Mouse (Mus musculus) stomach, postnatal 0 days (tissue): ENCODE results near the gene Flywch2. TPM values are rescaled to one million over a fixed set of nuclear protein-coding genes. Genes with fewer than 3 reads are reported as not detected.

Experiments used
- ATAC-seq: fragments of 200-750 bp; cut with Nextera tagmentation; 2 replicates; pipeline ENCODE4 v1.8.0; 2017; ENCODE audit not compliant: low FRiP score, low TSS enrichment
- DNase-seq: peaks from one replicate; pipeline ENCODE4 v3.0.0-alpha.2; 2016; ENCODE audit warnings: low spot score
- H3K27ac ChIP-seq: fragments of 300-500 bp; sonication (generic); replicated peaks from 2 replicates; pipeline ENCODE4 v1.5.1; 2014; ENCODE audit warnings: mild to moderate bottlenecking, control low read depth
- H3K27me3 ChIP-seq: fragments of 300-500 bp; sonication (generic); 2 replicates; pipeline ENCODE4 v1.6.1; 2014; ENCODE audit warnings: low read length; ENCODE audit not compliant: control insufficient read depth, insufficient read depth
- H3K36me3 ChIP-seq: fragments of 300-500 bp; sonication (generic); 2 replicates; pipeline ENCODE4 v1.6.1; 2014; ENCODE audit warnings: low read length, mixed read lengths; ENCODE audit not compliant: control insufficient read depth, insufficient read depth
- H3K4me1 ChIP-seq: fragments of 300-500 bp; sonication (generic); replicated peaks from 2 replicates; pipeline ENCODE4 v1.6.1; 2014; ENCODE audit warnings: antibody characterized with exemption; ENCODE audit not compliant: control insufficient read depth, insufficient read depth
- H3K4me2 ChIP-seq: fragments of 300-500 bp; sonication (generic); replicated peaks from 2 replicates; pipeline ENCODE4 v1.6.1; 2014; ENCODE audit warnings: low read depth, mild to moderate bottlenecking, control low read depth, moderate library complexity
- H3K4me3 ChIP-seq: fragments of 300-500 bp; sonication (generic); 2 replicates; pipeline ENCODE4 v1.5.1; 2014; ENCODE audit warnings: low read depth, low read length, control low read depth
- H3K9ac ChIP-seq: fragments of 300-500 bp; sonication (generic); 2 replicates; pipeline ENCODE4 v1.6.1; 2014; ENCODE audit warnings: mild to moderate bottlenecking, low read length, control low read depth, mixed read lengths
- H3K9me3 ChIP-seq: fragments of 300-500 bp; sonication (generic); 2 replicates; pipeline ENCODE4 v1.6.1; 2016; ENCODE audit warnings: low read length; ENCODE audit not compliant: control insufficient read depth
- CTCF ChIP-seq: IDR thresholded peaks from 2 replicates; pipeline ENCODE4 v1.5.1; 2016; ENCODE audit warnings: antibody characterized with exemption, low read depth, mild to moderate bottlenecking, moderate library complexity
- EP300 ChIP-seq: optimal IDR thresholded peaks from 2 replicates; pipeline ENCODE3; 2016; ENCODE audit warnings: antibody characterized with exemption
- WGBS: fragments of 180-500 bp; shearing (Covaris S2); extraction: QIAGEN DNeasy Blood & Tissue Kit; methylation state at CpG from one replicate; pipeline ENCODE4 v1.1.7; 2014; 5-methylcytosine and 5-hydroxymethylcytosine counted together
- polyA plus RNA-seq: library from polyadenylated mRNA; unstranded; fragments of >200 nt; fragmentation: Nextera tagmentation; extraction: Ambion mirVana; gene quantifications from 2 replicates; pipeline ENCODE4 v1.2.1, GENCODE M21; 2015

Gene Flywch2
- polyA plus RNA-seq, 1 experiment from 2014 or later: 15.9 TPM

GRCm38 (mm10) chr17:23770493-23770892 is 15.4 kb downstream of the Flywch2 start:
- Histone ChIP-seq H3K4me3 (peak overlapping the region; percentile 66), H3K36me3 (peaks cover 2% of the 10 kb centered on the region; the same call in 1 of the 2 replicates), H3K27ac (no peak overlapping the region), H3K4me1 (no peaks in the 10 kb centered on the region), H3K27me3 (no peaks in the 10 kb centered on the region), H3K9me3 (no peaks in the 10 kb centered on the region), H3K4me2 (peak overlapping the region; percentile 80), H3K9ac (no peak overlapping the region; the same call in 1 of the 2 replicates)
- ATAC-seq (no peak), DNase-seq (no peak)
- 37% methylated on average over 2 of the region's 2 CpGs for WGBS
- TF ChIP-seq CTCF: no peak
- TF ChIP-seq EP300: no peak

- H3K9ac ChIP-seq: no peak overlapping the region
- no peaks in the 10 kb centered on the region for H3K4me1 ChIP-seq
- H3K36me3 ChIP-seq: peaks cover 10% of the 10 kb centered on the region; the same call in 1 of the 2 replicates
- H3K27me3 ChIP-seq: no peaks in the 10 kb centered on the region
- H3K4me3 ChIP-seq: no peak overlapping the region
- DNase-seq: no peak
- WGBS: 91% methylated on average over 11 of the region's 11 CpGs
- H3K9me3 ChIP-seq: no peaks in the 10 kb centered on the region
- H3K27ac ChIP-seq: no peak overlapping the region
- TF ChIP-seq EP300 (no peak), CTCF (no peak)
- no peak for ATAC-seq
- H3K4me2 ChIP-seq: no peak overlapping the region
Observed at GRCm38 (mm10) chr17:23762976-23763375, 22.9 kb downstream of the Flywch2 start.

DNA sequence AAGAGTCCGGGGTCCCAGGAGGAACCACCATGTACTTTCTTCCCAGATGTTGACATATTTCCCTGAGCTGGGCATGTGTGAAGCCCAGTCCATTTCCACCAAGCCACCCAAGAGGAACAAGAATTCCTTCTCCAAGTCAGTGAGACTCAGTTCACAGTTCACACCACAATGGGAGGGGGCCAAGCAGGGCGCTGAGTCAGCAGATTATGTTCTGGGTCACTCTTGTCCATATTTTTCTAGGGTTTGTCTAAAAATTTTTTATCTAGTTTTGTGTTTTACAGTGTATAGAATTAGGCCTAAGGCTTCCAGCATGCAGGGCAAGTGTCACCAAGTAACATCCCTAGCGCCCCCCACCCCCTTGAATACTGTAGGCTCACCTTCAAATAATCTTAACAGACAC is 24.7 kb downstream of the Flywch2 start:
- WGBS: 94% methylated on average over 3 of the region's 3 CpGs
- no peaks in the 10 kb centered on the region for H3K27me3 ChIP-seq
- H3K9ac ChIP-seq: no peak overlapping the region
- peaks cover 16% of the 10 kb centered on the region for H3K36me3 ChIP-seq
- no peak overlapping the region for H3K27ac ChIP-seq
- no peak for ATAC-seq
- H3K4me2 ChIP-seq: no peak overlapping the region
- H3K9me3 ChIP-seq: no peaks in the 10 kb centered on the region
- H3K4me3 ChIP-seq: no peak overlapping the region
- no peak for TF ChIP-seq EP300
- TF ChIP-seq CTCF: no peak
- no peaks in the 10 kb centered on the region for H3K4me1 ChIP-seq
- no peak for DNase-seq

DNA sequence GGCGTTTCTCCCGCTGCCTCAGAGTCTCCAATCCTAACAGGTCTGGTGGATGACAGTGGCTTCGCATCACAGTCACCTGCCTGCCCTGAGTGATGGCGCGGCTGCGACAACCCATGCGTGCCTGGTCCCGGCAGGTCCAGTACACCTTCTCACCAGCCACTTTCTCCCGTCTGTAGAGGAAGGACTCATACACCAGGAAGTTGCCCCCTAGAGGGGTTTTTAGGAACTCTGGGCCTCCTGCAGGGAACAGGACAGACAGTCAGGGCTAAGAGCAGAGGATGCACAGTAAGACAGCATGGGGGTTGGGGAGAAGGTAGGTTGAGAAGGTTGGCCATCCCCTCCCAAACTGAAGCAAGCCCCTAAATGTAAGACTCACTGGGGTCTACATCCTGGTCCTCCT is 25.6 kb downstream of the Flywch2 start:
- 94% methylated on average over 9 of the region's 9 CpGs for WGBS
- no peak for TF ChIP-seq CTCF
- Histone ChIP-seq H3K4me3 (no peak overlapping the region), H3K4me1 (no peaks in the 10 kb centered on the region), H3K36me3 (peaks cover 21% of the 10 kb centered on the region), H3K27ac (no peak overlapping the region), H3K27me3 (no peaks in the 10 kb centered on the region), H3K4me2 (no peak overlapping the region), H3K9ac (no peak overlapping the region), H3K9me3 (no peaks in the 10 kb centered on the region)
- DNase-seq: no peak
- ATAC-seq: no peak

DNA sequence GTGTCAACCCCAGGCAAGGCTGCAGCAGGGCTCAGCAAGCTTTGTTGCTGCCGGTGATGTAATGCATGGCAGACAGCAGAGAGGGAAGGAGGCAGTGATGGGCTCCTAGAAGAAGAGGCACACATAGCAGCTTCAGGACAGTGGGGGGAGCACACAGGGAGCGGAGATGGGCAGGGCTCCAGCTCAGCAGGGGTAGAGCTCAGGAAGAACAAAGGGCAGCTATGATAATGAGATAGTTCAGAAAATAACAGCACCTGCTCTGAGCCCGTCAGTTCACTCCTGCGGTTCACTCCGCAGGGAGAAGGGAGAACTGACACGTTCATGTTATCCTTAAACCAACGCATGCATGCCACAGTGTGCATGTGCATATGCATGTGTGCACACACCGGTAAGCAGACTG is 27.1 kb downstream of the Flywch2 start:
- TF ChIP-seq EP300 (no peak), CTCF (no peak)

GRCm38 (mm10) chr17:23757581-23757980 is 28.3 kb downstream of the Flywch2 start:
- ATAC-seq (no peak), DNase-seq (no peak)
- H3K9me3 ChIP-seq: no peaks in the 10 kb centered on the region
- TF ChIP-seq EP300: no peak
- no peak for TF ChIP-seq CTCF
- no peaks in the 10 kb centered on the region for H3K27me3 ChIP-seq
- 92% methylated on average over 9 of the region's 9 CpGs for WGBS
- peaks cover 31% of the 10 kb centered on the region for H3K36me3 ChIP-seq
- H3K4me1 ChIP-seq: no peaks in the 10 kb centered on the region
- no peak overlapping the region for H3K4me3 ChIP-seq
- no peak overlapping the region for H3K9ac ChIP-seq
- no peak overlapping the region for H3K27ac ChIP-seq
- no peak overlapping the region for H3K4me2 ChIP-seq

More for the DNA sequence above, 27.1 kb downstream of the Flywch2 start:
- Histone ChIP-seq H3K27ac (no peak overlapping the region), H3K27me3 (no peaks in the 10 kb centered on the region), H3K36me3 (peaks cover 21% of the 10 kb centered on the region), H3K4me1 (no peaks in the 10 kb centered on the region), H3K9ac (no peak overlapping the region), H3K4me3 (no peak overlapping the region), H3K9me3 (no peaks in the 10 kb centered on the region), H3K4me2 (no peak overlapping the region)
- WGBS: 86% methylated on average over 8 of the region's 8 CpGs
- ATAC-seq (no peak), DNase-seq (no peak)
